Mouse (Mus musculus): ENCODE data around the gene C7. TPM values are rescaled to one million over a fixed set of nuclear protein-coding genes. Genes with fewer than 3 reads are reported as not detected.

C7 gene
- 30.3 TPM for polyA plus RNA-seq (2014; fragmentation: Illumina TruSeq; extraction: RNeasy Lipid Tissue Mini Kit (QIAGEN cat#74804))

DNA sequence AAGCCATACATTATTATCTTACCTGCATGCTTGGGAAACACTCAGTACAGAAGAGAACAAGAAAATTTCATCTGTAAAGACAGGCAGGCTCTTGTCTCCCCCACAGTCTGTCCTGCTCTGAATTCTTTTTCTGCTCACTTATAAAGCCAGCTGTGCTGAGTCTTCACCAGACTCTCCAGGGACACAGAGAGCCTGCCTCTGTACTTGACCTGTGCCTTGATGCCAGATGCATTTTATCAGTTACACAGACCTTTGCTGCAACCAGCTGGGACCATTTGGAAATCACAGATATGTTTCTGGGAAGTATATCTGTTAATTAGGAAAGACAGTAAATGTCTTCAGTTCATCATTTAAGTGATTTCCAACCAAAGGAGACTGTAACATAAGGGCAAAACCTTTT, at the start of gene C7:
Gene C7 (minus strand): TSS at position 106 of the 400 bp plus-strand sequence.

DNA sequence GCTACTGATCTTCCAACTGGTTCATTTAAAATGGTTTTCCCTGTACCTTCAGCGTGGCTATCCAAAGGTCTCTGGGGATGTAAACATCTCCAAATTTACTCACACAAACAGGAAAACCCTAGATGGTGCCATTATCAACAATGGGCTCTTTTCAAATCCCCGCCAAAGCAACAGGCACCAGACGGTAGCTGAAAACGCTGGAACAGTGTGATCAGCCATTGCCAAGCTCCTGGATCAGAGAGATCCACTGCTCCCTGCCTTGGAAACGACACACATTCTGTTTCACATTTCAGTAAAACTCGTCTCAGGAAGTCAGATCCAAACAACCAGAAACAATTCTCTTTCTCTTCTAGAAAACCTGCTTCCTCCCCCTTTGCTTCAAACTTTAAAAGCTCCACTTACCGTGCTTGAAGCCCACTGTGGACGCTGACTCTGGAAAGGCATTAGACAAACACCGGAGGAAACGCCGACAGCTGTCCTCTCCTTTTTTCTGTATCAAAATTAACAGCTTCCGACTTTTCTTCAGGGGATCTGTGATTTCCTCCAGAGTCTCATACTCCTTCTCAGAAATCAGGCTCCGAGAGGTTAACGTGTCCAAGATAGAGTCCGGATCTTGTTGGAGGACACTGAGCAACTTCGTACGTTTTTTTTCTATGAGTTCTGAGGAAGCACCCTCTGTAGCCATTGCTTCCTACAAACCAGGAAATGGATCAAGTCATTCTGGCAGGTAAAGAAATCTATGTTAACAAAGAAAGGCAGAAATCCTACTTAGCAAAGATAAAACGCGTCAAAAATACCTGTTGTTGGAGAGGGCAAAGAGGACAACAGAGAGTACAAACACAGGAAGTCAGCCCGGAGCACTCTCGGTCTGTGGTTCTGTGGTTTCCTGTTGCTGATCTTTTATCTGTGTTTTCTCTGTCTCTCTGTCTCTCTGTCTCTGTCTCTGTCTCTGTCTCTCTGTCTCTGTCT, 44.4 kb upstream of the C7 start, which contains the start of gene Card6:
Gene Card6 (minus strand): TSS at position 854 of the 969 bp plus-strand sequence.

Other genes with a start within 250 kb of the C7 start
- not detected for gene Mroh2b, start 165.0 kb downstream of the C7 start, polyA plus RNA-seq (2014; fragmentation: Illumina TruSeq; extraction: RNeasy Lipid Tissue Mini Kit (QIAGEN cat#74804))
- gene Card6, start 44.8 kb upstream of the C7 start, polyA plus RNA-seq (2014; fragmentation: Illumina TruSeq; extraction: RNeasy Lipid Tissue Mini Kit (QIAGEN cat#74804)) = 16.1 TPM
- 24.2 TPM for gene Rpl37, start 52.9 kb upstream of the C7 start, polyA plus RNA-seq (2014; fragmentation: Illumina TruSeq; extraction: RNeasy Lipid Tissue Mini Kit (QIAGEN cat#74804))
- gene Prkaa1, start 80.1 kb upstream of the C7 start, polyA plus RNA-seq (2014; fragmentation: Illumina TruSeq; extraction: RNeasy Lipid Tissue Mini Kit (QIAGEN cat#74804)) = 101 TPM
- 60.6 TPM for gene Ttc33, start 121.8 kb upstream of the C7 start, polyA plus RNA-seq (2014; fragmentation: Illumina TruSeq; extraction: RNeasy Lipid Tissue Mini Kit (QIAGEN cat#74804))
- gene Ptger4, start 180.4 kb upstream of the C7 start, polyA plus RNA-seq (2014; fragmentation: Illumina TruSeq; extraction: RNeasy Lipid Tissue Mini Kit (QIAGEN cat#74804)) = 9.9 TPM